Mouse (Mus musculus): ENCODE data around the gene Carhsp1.

DNA sequence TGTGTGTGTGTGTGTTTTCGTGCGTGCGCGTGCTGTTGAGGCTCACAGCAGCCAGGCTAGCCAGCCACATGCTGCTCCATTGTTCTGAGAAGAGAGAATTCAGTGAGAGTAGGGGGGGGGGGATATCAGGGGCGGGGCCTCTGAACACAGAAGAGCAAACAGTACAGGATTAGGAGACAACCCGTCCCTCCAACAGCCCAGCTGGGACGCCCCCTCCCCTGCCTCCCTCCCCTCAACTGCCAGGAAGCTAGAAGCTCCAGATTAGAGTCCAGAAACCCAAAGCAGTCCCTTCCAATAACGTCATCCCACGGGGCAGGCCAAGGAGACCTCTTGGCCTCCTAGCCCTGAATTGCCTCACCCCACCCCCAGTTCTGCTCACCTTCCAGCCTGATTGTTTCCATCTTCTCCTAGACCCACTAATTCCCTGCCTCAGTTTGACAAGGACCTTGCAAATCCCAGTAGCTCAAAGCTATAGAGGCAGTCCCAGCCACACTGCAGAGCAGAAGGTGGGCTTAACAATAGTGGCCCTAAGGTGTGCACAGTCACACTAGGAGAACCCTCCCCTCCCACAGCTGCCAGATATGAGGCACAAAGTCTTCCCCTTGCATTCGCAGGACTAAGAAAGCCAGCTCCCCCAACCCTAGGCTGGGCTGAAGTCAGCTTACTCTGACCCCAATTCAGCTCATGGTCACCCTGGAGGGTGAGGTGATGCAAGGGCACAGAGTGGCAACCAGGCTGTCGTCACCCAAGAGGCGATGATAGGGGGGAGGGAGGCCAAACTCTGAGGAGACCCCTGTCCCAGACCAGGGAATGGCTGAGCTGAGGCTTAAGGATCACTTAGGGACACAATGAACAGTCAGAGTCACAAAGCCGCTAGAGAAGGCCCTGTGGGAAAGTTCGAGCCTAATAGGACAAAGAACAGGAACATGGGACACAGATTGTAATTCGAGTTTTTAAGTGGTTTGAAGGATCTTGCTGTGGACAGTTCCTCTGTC is 1.6 kb downstream of the Carhsp1 start:
- TF ChIP-seq CTCF (IDR thresholded peaks at IDR 0.05 in 2 of 3, conservative IDR thresholded peaks at IDR 0.05 in 1 of 3; ENCODE audit: control insufficient read depth in 1 of 3, insufficient read depth in 1 of 3, low read depth in 2 of 3, low read length in 3 of 3, poor library complexity in 1 of 3, severe bottlenecking in 1 of 3) (no peak), SMC3 (IDR thresholded peaks at IDR 0.05; ENCODE audit: low read depth, low read length) (no peak), RAD21 (IDR thresholded peaks at IDR 0.05; ENCODE audit: low read depth, low read length) (no peak), POLR2AphosphoS2 (IDR thresholded peaks at IDR 0.05; ENCODE audit: low read length) (no peak), POLR2AphosphoS5 (IDR thresholded peaks at IDR 0.05; ENCODE audit: borderline replicate concordance, low read depth, low read length) (no peak)

Data from MEL (cell line).